Mouse (Mus musculus) CH12.LX (cell line): Measurements from ENCODE around the gene Nbeal1. TPM values are rescaled to one million over a fixed set of nuclear protein-coding genes. Genes with fewer than 3 reads are reported as not detected.
A peak's percentile ranks its signal among the peaks of the same experiment; 100 is the strongest.

ENCODE experiments used
- DNase-seq: peaks from one replicate; pipeline ENCODE4 v3.0.0-alpha.2; 2013; ENCODE audit errors: extremely low read depth
- H3K27ac ChIP-seq: 2 replicates; pipeline ENCODE4 v1.5.1; 2012; ENCODE audit warnings: low read depth, mild to moderate bottlenecking, control low read depth, moderate library complexity; ENCODE audit not compliant: insufficient read depth
- H3K27me3 ChIP-seq: replicated peaks from 2 replicates; pipeline ENCODE3; 2012; ENCODE audit warnings: inconsistent platforms
- H3K36me3 ChIP-seq, 2 experiments: replicated peaks in 1 of 2; 2 replicates each; pipeline versions ENCODE3 to v1.6.1; 2012; ENCODE audit warnings: inconsistent platforms in 1 of 2, low read length in 1 of 2, mild to moderate bottlenecking in 1 of 2, mixed read lengths in 1 of 2, moderate library complexity in 1 of 2; ENCODE audit not compliant: control insufficient read depth in 1 of 2, insufficient read depth in 1 of 2
- H3K4me1 ChIP-seq, 2 experiments: 2 replicates each; pipeline ENCODE4 v1.6.1; 2012; ENCODE audit warnings: inconsistent platforms in 1 of 2, moderate library complexity in 1 of 2; ENCODE audit not compliant: insufficient read depth in 2 of 2, control insufficient read depth in 1 of 2
- H3K4me2 ChIP-seq: 2 replicates; pipeline ENCODE4 v1.6.1; 2012; ENCODE audit warnings: low read depth, mild to moderate bottlenecking, control low read depth; ENCODE audit not compliant: poor library complexity, insufficient read depth, severe bottlenecking
- H3K4me3 ChIP-seq, 3 experiments: fragments of 150-350 bp in 1 of 3; sonication (generic) in 1 of 3; replicated peaks in 1 of 3; 2 replicates each; pipeline versions ENCODE3 to v1.5.1; 2011 to 2012; ENCODE audit warnings: low read depth in 2 of 3, low read length in 2 of 3, mild to moderate bottlenecking in 2 of 3, moderate library complexity in 2 of 3, control low read depth in 1 of 3, improper control_type of control experiment in 1 of 3, inconsistent platforms in 1 of 3, mixed read lengths in 1 of 3; ENCODE audit not compliant: poor library complexity in 1 of 3
- H3K79me2 ChIP-seq: replicated peaks from 2 replicates; pipeline ENCODE4 v1.6.1; 2012; ENCODE audit warnings: mild to moderate bottlenecking, moderate library complexity; ENCODE audit not compliant: control insufficient read depth, poor library complexity, insufficient read depth, severe bottlenecking; ENCODE audit errors: extremely low read depth
- H3K9ac ChIP-seq: 2 replicates; pipeline ENCODE4 v1.6.1; 2012; ENCODE audit warnings: low read depth, mild to moderate bottlenecking, control low read depth, moderate library complexity; ENCODE audit not compliant: insufficient read depth
- H3K9me3 ChIP-seq: replicated peaks from 2 replicates; pipeline ENCODE3; 2012; ENCODE audit warnings: low read length, inconsistent platforms, mixed read lengths
- BHLHE40 ChIP-seq: IDR thresholded peaks from 2 replicates; pipeline ENCODE4 v1.6.1; 2011; ENCODE audit warnings: mild to moderate bottlenecking, low read depth, low read length, improper control_type of control experiment
- CHD1 ChIP-seq: IDR thresholded peaks from 2 replicates; pipeline ENCODE4 v1.6.1; 2012; ENCODE audit warnings: low read depth, low read length, improper control_type of control experiment, inconsistent platforms
- ELF1 ChIP-seq: IDR thresholded peaks from 2 replicates; pipeline ENCODE4 v1.6.1; 2014; ENCODE audit warnings: low read depth, mild to moderate bottlenecking, inconsistent platforms, low read length, improper control_type of control experiment
- EP300 ChIP-seq: IDR thresholded peaks from 2 replicates; pipeline ENCODE4 v1.6.1; 2011; ENCODE audit warnings: low read length, improper control_type of control experiment
- GABPA ChIP-seq: IDR thresholded peaks from 2 replicates; pipeline ENCODE4 v1.6.1; 2012; ENCODE audit warnings: low read depth, low read length, improper control_type of control experiment, inconsistent platforms; ENCODE audit not compliant: insufficient replicate concordance
- JUN ChIP-seq: IDR thresholded peaks from 2 replicates; pipeline ENCODE4 v1.6.1; 2011; ENCODE audit warnings: low read depth, mild to moderate bottlenecking, low read length, improper control_type of control experiment, moderate library complexity; ENCODE audit not compliant: insufficient read depth
- KAT2A ChIP-seq: IDR thresholded peaks from 2 replicates; pipeline ENCODE4 v1.6.1; 2012; ENCODE audit warnings: low read length, improper control_type of control experiment, inconsistent platforms; ENCODE audit not compliant: insufficient replicate concordance
- MAFK ChIP-seq: IDR thresholded peaks from 2 replicates; pipeline ENCODE4 v1.6.1; 2011; ENCODE audit warnings: low read length, improper control_type of control experiment; ENCODE audit not compliant: insufficient replicate concordance
- MAX ChIP-seq: IDR thresholded peaks from 2 replicates; pipeline ENCODE4 v1.6.1; 2011; ENCODE audit warnings: low read length, improper control_type of control experiment
- MAZ ChIP-seq: IDR thresholded peaks from 2 replicates; pipeline ENCODE4 v1.6.1; 2012; ENCODE audit warnings: low read depth, mild to moderate bottlenecking, inconsistent platforms, low read length, improper control_type of control experiment, moderate library complexity
- MEF2A ChIP-seq: IDR thresholded peaks from 2 replicates; pipeline ENCODE4 v1.6.1; 2014; ENCODE audit warnings: low read depth, mild to moderate bottlenecking, inconsistent platforms, low read length, improper control_type of control experiment, borderline replicate concordance
- MXI1 ChIP-seq: IDR thresholded peaks from 2 replicates; pipeline ENCODE4 v1.6.1; 2011; ENCODE audit warnings: mild to moderate bottlenecking, low read depth, low read length, improper control_type of control experiment
- MYC ChIP-seq: IDR thresholded peaks from 2 replicates; pipeline ENCODE4 v1.6.1; 2011; ENCODE audit warnings: low read depth, mild to moderate bottlenecking, improper control_type of control experiment, low read length
- NELFE ChIP-seq: IDR thresholded peaks from 2 replicates; pipeline ENCODE4 v1.6.1; 2011; ENCODE audit warnings: low read depth, low read length, improper control_type of control experiment
- NRF1 ChIP-seq: IDR thresholded peaks from 2 replicates; pipeline ENCODE4 v1.6.1; 2014; ENCODE audit warnings: low read depth, mild to moderate bottlenecking, inconsistent platforms, low read length, improper control_type of control experiment, moderate library complexity
- POLR2A ChIP-seq: IDR thresholded peaks from 2 replicates; pipeline ENCODE4 v1.6.1; 2011; ENCODE audit warnings: low read depth, mild to moderate bottlenecking, improper control_type of control experiment, low read length
- POLR2AphosphoS2 ChIP-seq: IDR thresholded peaks from 2 replicates; pipeline ENCODE4 v1.6.1; 2011; ENCODE audit warnings: low read depth, low read length, improper control_type of control experiment
- RAD21 ChIP-seq: IDR thresholded peaks from 2 replicates; pipeline ENCODE4 v1.6.1; 2011; ENCODE audit warnings: low read depth, mild to moderate bottlenecking, low read length, improper control_type of control experiment, moderate library complexity
- RCOR1 ChIP-seq: conservative IDR thresholded peaks from 2 replicates; pipeline ENCODE4 v1.6.1; 2012; ENCODE audit warnings: low read depth, mild to moderate bottlenecking, inconsistent platforms, low read length, improper control_type of control experiment
- SMC3 ChIP-seq: IDR thresholded peaks from 2 replicates; pipeline ENCODE4 v1.6.1; 2011; ENCODE audit warnings: low read depth, low read length, improper control_type of control experiment
- TBP ChIP-seq: conservative IDR thresholded peaks from 2 replicates; pipeline ENCODE4 v1.6.1; 2011; ENCODE audit warnings: low read depth, low read length, improper control_type of control experiment
- TCF12 ChIP-seq: IDR thresholded peaks from 2 replicates; pipeline ENCODE4 v1.6.1; 2014; ENCODE audit warnings: low read depth, mild to moderate bottlenecking, inconsistent platforms, low read length, improper control_type of control experiment
- USF1 ChIP-seq: IDR thresholded peaks from 2 replicates; pipeline ENCODE4 v1.6.1; 2014; ENCODE audit warnings: low read depth, mild to moderate bottlenecking, inconsistent platforms, low read length, improper control_type of control experiment
- USF2 ChIP-seq: conservative IDR thresholded peaks from 2 replicates; pipeline ENCODE4 v1.6.1; 2011; ENCODE audit warnings: low read depth, low read length, improper control_type of control experiment
- ZNF384 ChIP-seq: IDR thresholded peaks from 2 replicates; pipeline ENCODE4 v1.6.1; 2012; ENCODE audit warnings: low read depth, low read length, improper control_type of control experiment, inconsistent platforms
- dilution Hi-C: fragments of 300-500 bp; cut with MboI; formaldehyde crosslinking; loops from 2 replicates; pipeline ENCODE4 v1.14.3; 2020; ENCODE audit warnings: low sequenced_read_pairs; ENCODE audit not compliant: extremely low pct_unique_long_range_greater_than_20kb, extremely low pct_ligation_motif_present
- in situ Hi-C: fragments of 300-500 bp; cut with MboI; formaldehyde crosslinking; loops from 3 replicates; pipeline ENCODE4 v1.14.3; 2019; ENCODE audit warnings: low sequenced_read_pairs, low pct_ligation_motif_present, low pct_unique_long_range_greater_than_20kb, mixed read lengths
- polyA plus RNA-seq: library from polyadenylated mRNA; unstranded; fragments of >175 nt; gene quantifications from 2 replicates; pipeline ENCODE4 v1.2.1, GENCODE M21; 2012; ENCODE audit warnings: low read depth; ENCODE audit not compliant: insufficient read length
- total RNA-seq, 2 experiments: library from RNA; depleted of rRNA; stranded (reverse); fragments of 300-350 nt in 1 of 2; fragments of >200 nt in 1 of 2; gene quantifications; 2 replicates each; pipeline ENCODE4 v1.2.3; 2012 to 2014

The Nbeal1 gene
- total and polyA plus RNA-seq, 3 experiments: 0.47 to 2.5 (median 0.50) TPM

DNA sequence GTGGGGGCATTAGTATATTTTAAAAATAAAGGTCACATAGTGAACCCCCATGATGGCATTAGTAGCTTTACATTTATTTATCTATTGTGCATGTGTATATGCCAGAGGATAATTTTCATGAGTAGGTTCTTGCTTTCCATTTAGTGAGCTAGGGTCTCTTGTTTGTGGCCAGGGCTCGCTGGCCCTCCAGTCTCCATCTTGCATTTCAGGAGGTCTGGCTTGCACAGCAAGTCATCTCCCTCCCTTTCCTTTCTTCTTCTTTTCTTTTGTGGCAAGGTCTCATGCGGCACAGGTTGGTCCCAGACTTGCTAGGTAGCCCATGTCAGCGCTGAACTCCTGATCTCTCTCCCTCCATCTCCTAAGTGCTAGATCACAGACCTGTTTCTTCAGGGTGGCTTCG is 1.0 kb upstream of the Nbeal1 start:
- no peak for DNase-seq
- Histone ChIP-seq H3K4me3 (peak overlapping the region in 1 of 3 experiments; percentile 76), H3K4me1 (peaks cover 0 to 6% of the 10 kb centered on the region in 2 experiments; a peak in 3 of 4 replicates), H3K9ac (peak overlapping the region; percentile 76; the same call in 1 of the 2 replicates), H3K9me3 (no peaks in the 10 kb centered on the region), H3K27me3 (peaks cover 1% of the 10 kb centered on the region), H3K4me2 (peak overlapping the region; percentile 54), H3K36me3 (no peaks in the 10 kb centered on the region), H3K27ac (no peak overlapping the region)
- in situ Hi-C loops: no loop called here
- dilution Hi-C loops: no loop called here
- TF ChIP-seq MYC (no peak), CHD1 (no peak), USF2 (no peak)
- TF ChIP-seq, all 38 proteins: peak for 0
- 0 out of 2 replicates have a peak, but pooled peaks cover 1% of the 10 kb centered on the region for H3K79me2 ChIP-seq

GRCm38 (mm10) chr1:60180784-60181221 is 404 bp downstream of the Nbeal1 start:
- dilution Hi-C loops: no loop called here

DNA sequence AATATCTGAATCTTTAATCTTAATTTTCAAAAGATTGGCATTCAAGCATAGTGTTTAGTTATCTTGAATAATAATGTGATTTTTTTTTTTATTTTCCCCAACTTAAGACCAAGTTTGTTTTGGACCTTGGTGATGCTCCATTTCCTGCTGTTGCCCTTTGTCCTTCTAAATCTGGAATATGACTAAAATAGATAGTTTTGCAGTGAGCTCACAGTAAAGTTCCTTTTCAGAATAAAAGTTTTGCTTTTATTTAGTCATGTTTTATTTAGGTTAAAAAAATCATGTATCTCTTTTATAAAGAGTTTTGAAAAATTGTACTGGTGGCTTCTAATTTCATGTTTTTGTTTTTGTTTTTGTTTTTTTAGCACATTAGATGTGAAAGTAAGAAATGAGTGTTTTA is 8.1 kb downstream of the Nbeal1 start:
- in situ Hi-C loops (no loop called here), dilution Hi-C loops (no loop called here)
- no peaks in the 10 kb centered on the region for H3K27me3 ChIP-seq
- H3K36me3 ChIP-seq: no peaks in the 10 kb centered on the region
- H3K4me3 ChIP-seq: no peak overlapping the region
- no peaks in the 10 kb centered on the region for H3K79me2 ChIP-seq
- no peak overlapping the region for H3K27ac ChIP-seq
- no peak overlapping the region for H3K9ac ChIP-seq
- no peak for DNase-seq
- H3K4me2 ChIP-seq: no peak overlapping the region
- H3K9me3 ChIP-seq: no peaks in the 10 kb centered on the region
- H3K4me1 ChIP-seq: no peaks in the 10 kb centered on the region
- TF ChIP-seq TBP (no peak), KAT2A (no peak), MYC (no peak), MAZ (no peak), USF2 (no peak), NRF1 (no peak), BHLHE40 (no peak), MXI1 (no peak), GABPA (no peak), EP300 (peak; percentile 43; the same call in 1 of the 2 replicates), ELF1 (no peak), RAD21 (no peak), JUN (no peak), POLR2AphosphoS2 (no peak), MEF2A (peak; percentile 87), RCOR1 (no peak), NELFE (no peak), USF1 (no peak), MAX (no peak), SMC3 (no peak), TCF12 (no peak), POLR2A (no peak), ZNF384 (peak; percentile 40; the same call in 1 of the 2 replicates), MAFK (no peak)

More at GRCm38 (mm10) chr1:60180784-60181221, 404 bp downstream of the Nbeal1 start:
- H3K79me2 ChIP-seq: 0 out of 2 replicates have a peak, but pooled peaks cover 1% of the 10 kb centered on the region
- H3K4me3 ChIP-seq: peak overlapping the region; percentile 77 to 86 (median 81)
- no peaks in the 10 kb centered on the region for H3K9me3 ChIP-seq
- peak; percentile 31; the same call in 1 of the 2 replicates for TF ChIP-seq MXI1
- no peak for TF ChIP-seq USF2
- H3K36me3 ChIP-seq: no peaks in the 10 kb centered on the region
- peaks cover 1% of the 10 kb centered on the region for H3K27me3 ChIP-seq
- H3K4me1 ChIP-seq: peaks cover 0 to 6% of the 10 kb centered on the region in 2 experiments; a peak in 3 of 4 replicates
- H3K27ac ChIP-seq: peak overlapping the region; percentile 10; the same call in 1 of the 2 replicates
- peak overlapping the region; percentile 65 for H3K9ac ChIP-seq
- peak overlapping the region; percentile 51 for H3K4me2 ChIP-seq
- in situ Hi-C loops: no loop called here
- peak; percentile 13 for DNase-seq
